Mouse (Mus musculus): ENCODE results near the gene Tmem253. TPM values are rescaled to one million over a fixed set of nuclear protein-coding genes. Genes with fewer than 3 reads are reported as not detected.

The Tmem253 gene
- polyA plus RNA-seq (2012): not detected in 2 replicates

- H3K4me1 ChIP-seq (ENCODE audit: control insufficient read depth): peaks cover 54% of the 10 kb centered on the region
- TF ChIP-seq GATA1 (IDR thresholded peaks at IDR 0.05; ENCODE audit: low read length): no peak
- TF ChIP-seq TAL1 (IDR thresholded peaks at IDR 0.05; ENCODE audit: low read length): no peak
- peaks cover 12% of the 10 kb centered on the region for H3K36me3 ChIP-seq (ENCODE audit: control insufficient read depth)
- H3K9me3 ChIP-seq (ENCODE audit: control insufficient read depth, low read length): no peaks in the 10 kb centered on the region
- H3K4me3 ChIP-seq (replicated peaks): peak within 1 kb of the TSS; percentile 64
- peaks cover 6% of the 10 kb centered on the region for H3K27me3 ChIP-seq (ENCODE audit: control insufficient read depth)
These were observed at the start of gene Tmem253 for GRCm38 (mm10) chr14:52015445-52016100. TSS of gene Tmem253 (plus strand) at chr14:52015658.

GRCm38 (mm10) chr14:51967400-51967799 lies 48.1 kb upstream of the Tmem253 start:
- Histone ChIP-seq H3K9me3 (ENCODE audit: control insufficient read depth, low read length) (no peaks in the 10 kb centered on the region), H3K4me1 (ENCODE audit: control insufficient read depth) (no peaks in the 10 kb centered on the region), H3K36me3 (ENCODE audit: control insufficient read depth) (no peaks in the 10 kb centered on the region), H3K27me3 (ENCODE audit: control insufficient read depth) (no peaks in the 10 kb centered on the region), H3K4me3 (replicated peaks) (no peak overlapping the region)
- no peak for TF ChIP-seq TAL1 (IDR thresholded peaks at IDR 0.05; ENCODE audit: low read length)
- TF ChIP-seq GATA1 (IDR thresholded peaks at IDR 0.05; ENCODE audit: low read length): no peak

- H3K36me3 ChIP-seq (ENCODE audit: control insufficient read depth): no peaks in the 10 kb centered on the region
- TF ChIP-seq GATA1 (IDR thresholded peaks at IDR 0.05; ENCODE audit: low read length): no peak
- no peak for TF ChIP-seq TAL1 (IDR thresholded peaks at IDR 0.05; ENCODE audit: low read length)
- peaks cover 8% of the 10 kb centered on the region for H3K4me1 ChIP-seq (ENCODE audit: control insufficient read depth)
- H3K27me3 ChIP-seq (ENCODE audit: control insufficient read depth): peaks cover 5% of the 10 kb centered on the region
- no peaks in the 10 kb centered on the region for H3K9me3 ChIP-seq (ENCODE audit: control insufficient read depth, low read length)
- H3K4me3 ChIP-seq (replicated peaks): no peak overlapping the region
These were observed 36.2 kb upstream of the Tmem253 start for GRCm38 (mm10) chr14:51979252-51979651.

- H3K27me3 ChIP-seq (ENCODE audit: control insufficient read depth): peaks cover 6% of the 10 kb centered on the region
- no peak overlapping the region for H3K4me3 ChIP-seq (replicated peaks)
- no peak for TF ChIP-seq GATA1 (IDR thresholded peaks at IDR 0.05; ENCODE audit: low read length)
- TF ChIP-seq TAL1 (IDR thresholded peaks at IDR 0.05; ENCODE audit: low read length): no peak
- no peaks in the 10 kb centered on the region for H3K9me3 ChIP-seq (ENCODE audit: control insufficient read depth, low read length)
- H3K4me1 ChIP-seq (ENCODE audit: control insufficient read depth): peaks cover 46% of the 10 kb centered on the region
- H3K36me3 ChIP-seq (ENCODE audit: control insufficient read depth): peaks cover 7% of the 10 kb centered on the region
These were observed 32.2 kb upstream of the Tmem253 start for GRCm38 (mm10) chr14:51983251-51983650.

GRCm38 (mm10) chr14:51983855-51984246 lies 31.6 kb upstream of the Tmem253 start:
- H3K9me3 ChIP-seq (ENCODE audit: control insufficient read depth, low read length): no peaks in the 10 kb centered on the region
- H3K36me3 ChIP-seq (ENCODE audit: control insufficient read depth): peaks cover 12% of the 10 kb centered on the region
- TF ChIP-seq TAL1 (IDR thresholded peaks at IDR 0.05; ENCODE audit: low read length) (no peak), GATA1 (IDR thresholded peaks at IDR 0.05; ENCODE audit: low read length) (no peak)
- H3K4me1 ChIP-seq (ENCODE audit: control insufficient read depth): peaks cover 50% of the 10 kb centered on the region
- peak overlapping the region; percentile 75 for H3K4me3 ChIP-seq (replicated peaks)
- peaks cover 6% of the 10 kb centered on the region for H3K27me3 ChIP-seq (ENCODE audit: control insufficient read depth)

- Histone ChIP-seq H3K27me3 (ENCODE audit: control insufficient read depth) (peaks cover 6% of the 10 kb centered on the region), H3K36me3 (ENCODE audit: control insufficient read depth) (peaks cover 19% of the 10 kb centered on the region), H3K9me3 (ENCODE audit: control insufficient read depth, low read length) (no peaks in the 10 kb centered on the region), H3K4me1 (ENCODE audit: control insufficient read depth) (peaks cover 55% of the 10 kb centered on the region), H3K4me3 (replicated peaks) (peak within 1 kb of the TSS; percentile 75)
- TF ChIP-seq TAL1 (IDR thresholded peaks at IDR 0.05; ENCODE audit: low read length) (no peak), GATA1 (IDR thresholded peaks at IDR 0.05; ENCODE audit: low read length) (no peak)
These were observed 30.9 kb upstream of the Tmem253 start, which contains the start of gene Arhgef40 for GRCm38 (mm10) chr14:51984247-51985231. TSS of gene Arhgef40 (plus strand) at chr14:51984719.

- peak overlapping the region; percentile 75 for H3K4me3 ChIP-seq (replicated peaks)
- peaks cover 6% of the 10 kb centered on the region for H3K27me3 ChIP-seq (ENCODE audit: control insufficient read depth)
- H3K9me3 ChIP-seq (ENCODE audit: control insufficient read depth, low read length): no peaks in the 10 kb centered on the region
- TF ChIP-seq TAL1 (IDR thresholded peaks at IDR 0.05; ENCODE audit: low read length): no peak
- TF ChIP-seq GATA1 (IDR thresholded peaks at IDR 0.05; ENCODE audit: low read length): no peak
- peaks cover 57% of the 10 kb centered on the region for H3K4me1 ChIP-seq (ENCODE audit: control insufficient read depth)
- peaks cover 28% of the 10 kb centered on the region for H3K36me3 ChIP-seq (ENCODE audit: control insufficient read depth)
These were observed 29.9 kb upstream of the Tmem253 start for GRCm38 (mm10) chr14:51985301-51986152.

- Histone ChIP-seq H3K9me3 (ENCODE audit: control insufficient read depth, low read length) (no peaks in the 10 kb centered on the region), H3K27me3 (ENCODE audit: control insufficient read depth) (peaks cover 6% of the 10 kb centered on the region), H3K4me1 (ENCODE audit: control insufficient read depth) (peaks cover 57% of the 10 kb centered on the region), H3K36me3 (ENCODE audit: control insufficient read depth) (peaks cover 34% of the 10 kb centered on the region), H3K4me3 (replicated peaks) (peak overlapping the region; percentile 75)
- TF ChIP-seq GATA1 (IDR thresholded peaks at IDR 0.05; ENCODE audit: low read length): no peak
- TF ChIP-seq TAL1 (IDR thresholded peaks at IDR 0.05; ENCODE audit: low read length): no peak
These were observed 29.3 kb upstream of the Tmem253 start for GRCm38 (mm10) chr14:51986153-51986505.

Data from erythroblast, embryonic 14.5 days (primary cell).